Mouse (Mus musculus): ENCODE measurements around the gene Pdxk.
"Not testable (repeated sequence)": the region's sequence is repeated elsewhere in the genome, so short reads cannot be mapped to it uniquely, and the experiment has no call there.

Pdxk gene

DNA sequence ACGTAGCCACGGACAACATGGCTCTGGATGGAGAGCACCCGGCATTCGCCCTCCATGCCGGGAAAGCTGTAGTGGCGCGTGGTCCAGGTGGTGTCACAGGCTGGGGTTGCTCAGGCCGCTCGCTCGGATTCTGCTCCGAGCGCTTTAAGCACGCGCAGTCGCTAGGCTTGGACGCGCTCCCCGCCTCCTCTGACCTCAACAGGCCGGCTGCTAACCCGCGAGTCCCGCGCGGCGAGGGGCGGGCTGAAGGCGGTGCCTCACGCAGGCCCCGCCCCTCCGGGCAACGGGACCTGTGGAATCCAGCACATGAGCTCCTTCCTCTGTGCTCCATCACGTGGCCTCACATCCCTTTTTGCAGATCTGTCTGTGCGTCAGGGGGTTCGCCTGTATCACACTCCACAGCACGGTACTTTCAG is at the start of gene Pdxk:
Pdxk (minus strand) TSS at position 184 of the 416 bp plus-strand sequence.
- DNase-seq (ENCODE audit: extremely low read depth, insufficient read length, low spot score): peak; percentile 99

DNA sequence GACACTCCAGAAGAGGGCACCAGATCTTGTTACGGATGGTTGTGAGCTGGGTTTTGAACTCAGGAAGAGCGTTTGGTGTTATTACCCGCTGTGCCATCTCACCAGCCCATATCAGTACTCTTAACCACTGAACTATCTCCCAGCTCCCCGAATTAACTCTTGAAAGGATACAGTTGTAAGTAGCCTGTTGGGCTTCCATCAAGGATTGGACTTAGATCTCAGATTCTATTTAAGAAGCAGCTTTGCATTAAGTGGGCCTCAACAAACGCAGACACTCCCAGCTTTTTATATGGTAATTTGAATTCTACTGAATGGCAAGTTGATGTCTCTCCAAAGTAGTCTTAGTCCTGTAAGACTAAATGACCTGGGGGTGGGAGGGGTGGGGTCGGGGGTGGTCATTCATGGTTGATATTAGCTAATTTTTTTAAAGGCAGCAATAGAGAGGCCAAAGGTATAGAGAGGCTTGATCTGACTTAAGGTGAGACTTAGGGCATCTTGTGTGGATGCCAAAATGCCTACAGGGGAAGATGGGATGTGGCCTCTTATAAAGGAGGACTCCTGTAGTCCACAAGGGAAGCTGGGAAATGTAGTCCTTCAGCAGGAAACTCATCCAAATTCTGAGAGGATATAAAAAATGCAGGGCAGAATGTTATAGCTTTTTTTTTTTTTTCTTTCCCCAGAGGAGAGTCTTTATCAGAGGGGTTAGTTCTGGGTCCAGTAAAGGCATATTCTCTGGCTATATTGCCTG is 38.4 kb upstream of the Pdxk start:
- DNase-seq (ENCODE audit: extremely low read depth, insufficient read length, low spot score): no peak

DNA sequence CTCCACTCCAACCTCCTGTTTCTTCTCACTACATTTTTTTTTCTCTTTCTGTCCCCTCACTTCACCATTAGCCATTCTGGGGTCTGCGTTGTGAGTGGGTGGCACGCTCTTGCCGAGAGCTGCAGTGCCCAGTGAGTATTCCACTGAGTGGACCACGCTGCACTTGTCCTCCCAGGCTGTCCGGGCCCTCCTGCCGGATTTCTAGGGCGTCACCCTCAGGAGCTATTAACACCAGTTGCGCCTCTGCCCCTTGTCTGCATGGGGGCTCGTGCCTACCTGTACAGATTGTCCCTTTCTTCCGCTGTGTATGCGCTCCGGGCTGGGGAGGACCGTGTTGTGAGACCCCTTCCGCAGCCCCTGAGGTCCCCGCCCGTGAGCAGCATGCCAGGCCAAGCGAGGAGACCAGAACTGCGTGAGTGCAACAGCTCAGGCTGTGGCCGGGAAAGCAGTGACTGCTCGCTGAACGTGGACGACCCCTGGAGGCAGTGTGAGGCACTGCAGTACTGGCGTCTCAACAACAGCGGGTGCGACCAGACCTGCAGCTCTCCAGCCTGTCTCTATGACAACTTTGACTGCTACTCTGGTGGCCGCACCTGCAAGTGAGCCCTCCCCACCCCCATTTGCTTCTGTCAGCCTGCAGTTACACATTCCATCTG is 22.8 kb upstream of the Pdxk start:
- DNase-seq (ENCODE audit: extremely low read depth, insufficient read length, low spot score): peak; percentile 51

GRCm38 (mm10) chr10:78486871-78487270 is 22.1 kb upstream of the Pdxk start:
- DNase-seq (ENCODE audit: extremely low read depth, insufficient read length, low spot score): no peak

DNA sequence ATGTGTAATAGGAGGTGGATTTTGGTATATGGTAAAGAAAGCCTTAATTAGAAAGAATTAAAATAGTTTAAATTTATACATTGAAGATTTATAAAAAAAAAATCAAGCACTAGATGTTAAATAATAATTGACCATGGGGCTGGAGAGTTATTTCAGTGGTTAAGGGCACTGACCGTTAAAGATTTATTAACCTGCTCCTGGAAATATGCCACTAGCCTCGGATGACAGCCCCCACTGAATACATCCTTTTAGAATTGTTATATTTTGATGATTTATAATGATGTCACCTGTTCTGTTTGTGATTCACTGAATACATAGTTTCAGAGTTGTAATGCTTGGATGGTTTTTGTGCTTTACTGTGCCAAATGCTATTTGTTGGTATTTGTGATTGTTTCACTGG is 20.6 kb upstream of the Pdxk start:
- DNase-seq (ENCODE audit: extremely low read depth, insufficient read length, low spot score): not testable (repeated sequence)

DNA sequence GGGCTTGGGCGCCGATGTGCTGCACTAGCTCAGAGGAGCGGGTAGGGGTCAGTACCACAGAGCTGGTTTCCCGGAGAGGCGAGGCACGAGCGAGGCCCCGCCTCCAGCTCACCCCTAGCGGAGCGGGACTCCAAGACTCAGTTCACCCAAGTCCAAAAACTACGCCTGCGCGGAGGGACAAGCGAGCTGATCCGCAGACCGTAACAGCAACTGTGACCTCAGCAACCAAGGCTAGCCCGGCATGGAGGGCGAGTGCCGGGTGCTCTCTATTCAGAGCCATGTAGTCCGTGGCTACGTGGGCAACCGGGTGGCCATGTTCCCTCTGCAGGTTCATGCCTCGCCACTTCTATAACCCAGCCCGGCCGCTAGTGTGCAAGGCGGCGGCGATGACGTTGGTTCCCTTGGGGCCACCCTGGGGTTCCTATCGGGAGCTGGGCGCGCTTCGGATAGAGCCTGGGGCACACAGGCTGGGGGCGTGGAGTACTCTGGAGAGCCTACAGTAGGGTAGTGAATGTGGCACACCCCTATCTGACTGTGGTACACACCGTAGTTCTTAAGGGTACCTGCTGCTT is 17.2 kb upstream of the Pdxk start:
- DNase-seq (ENCODE audit: extremely low read depth, insufficient read length, low spot score): no peak

DNA sequence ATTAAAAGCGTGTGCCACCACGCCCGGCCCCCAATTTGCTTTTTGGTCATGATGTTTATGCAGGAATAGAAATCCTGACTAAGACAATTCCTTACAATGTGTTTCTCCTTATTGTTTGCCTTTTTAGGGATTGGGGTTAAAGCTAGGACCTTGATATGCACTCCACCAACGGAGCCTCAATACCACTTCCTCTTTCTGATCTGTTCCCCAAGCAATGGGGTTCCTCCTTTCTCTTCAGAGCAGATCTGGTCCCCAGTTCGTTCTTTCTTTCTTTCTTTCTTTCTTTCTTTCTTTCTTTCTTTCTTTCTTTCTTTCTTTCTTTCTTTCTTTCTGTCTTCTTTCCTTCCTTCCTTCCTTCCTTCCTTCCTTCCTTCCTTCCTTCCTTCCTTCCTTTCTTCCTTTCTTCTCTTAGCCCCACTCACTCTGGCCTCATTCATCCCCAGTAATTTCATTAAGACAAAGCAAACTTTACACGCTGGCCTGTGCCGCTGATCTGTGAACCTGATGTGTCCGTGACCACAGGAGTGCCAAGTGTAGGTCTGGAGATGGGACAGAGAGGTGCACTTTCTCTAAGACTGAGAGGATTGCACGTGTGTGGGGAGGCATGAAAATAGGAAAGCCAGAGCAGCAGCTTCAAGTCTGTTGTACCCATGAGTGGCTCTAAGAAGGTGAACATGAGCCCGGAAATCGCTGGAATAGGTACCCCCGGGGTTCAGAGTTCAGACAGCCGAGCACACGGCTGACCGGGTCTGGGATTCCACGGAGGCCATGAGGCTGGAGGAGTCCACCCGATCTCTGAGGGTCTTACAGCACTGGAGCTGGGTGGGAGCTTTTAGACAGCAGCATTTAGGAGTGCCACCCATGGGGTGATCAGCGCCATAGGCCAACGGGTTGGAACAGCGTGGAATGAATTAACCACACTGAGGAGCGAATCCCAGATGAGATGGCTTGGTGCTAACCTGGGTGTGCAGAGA is 16.5 kb upstream of the Pdxk start:
- DNase-seq (ENCODE audit: extremely low read depth, insufficient read length, low spot score): no peak

DNA sequence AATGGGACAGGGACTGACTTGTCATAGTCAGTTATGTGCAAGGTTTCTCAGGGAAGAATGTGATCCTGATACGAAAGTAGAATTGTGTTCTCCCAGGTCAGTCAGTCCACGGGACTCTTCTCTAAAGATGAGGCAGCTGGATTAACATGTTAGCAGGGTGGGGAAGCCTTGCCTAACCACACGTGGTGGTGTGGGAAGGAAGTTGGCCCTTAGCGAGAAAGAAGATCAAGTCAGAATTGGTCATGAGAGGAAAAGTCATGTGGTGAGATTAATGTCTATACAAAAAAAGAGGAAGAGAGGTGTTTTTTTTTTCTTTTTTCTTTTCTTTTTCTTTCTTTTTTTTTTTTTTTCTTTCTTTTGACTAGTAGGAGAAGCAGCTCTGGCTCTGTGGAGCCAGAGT is 12.0 kb upstream of the Pdxk start:
- DNase-seq (ENCODE audit: extremely low read depth, insufficient read length, low spot score): no peak

DNA sequence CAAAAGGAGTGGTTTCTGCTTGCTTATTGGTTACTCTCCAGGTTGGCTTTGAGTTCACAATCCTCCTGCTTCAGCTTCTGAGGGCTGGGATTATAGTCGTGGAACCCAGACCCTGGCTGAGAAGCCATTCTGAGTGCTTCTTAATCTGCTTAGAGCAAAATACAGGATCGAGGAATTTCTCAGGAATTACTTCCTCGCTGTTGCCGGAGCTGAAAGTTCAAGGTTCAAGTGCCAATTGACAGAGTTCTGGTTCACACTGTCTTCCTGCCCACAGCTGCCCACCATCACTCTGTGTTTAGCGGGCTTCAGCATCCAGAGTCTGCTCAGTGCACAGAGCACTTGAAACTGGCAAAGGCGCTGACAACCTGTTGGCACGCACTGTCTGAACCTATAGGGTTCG is 10.0 kb upstream of the Pdxk start:
- no peak for DNase-seq (ENCODE audit: extremely low read depth, insufficient read length, low spot score)

DNA sequence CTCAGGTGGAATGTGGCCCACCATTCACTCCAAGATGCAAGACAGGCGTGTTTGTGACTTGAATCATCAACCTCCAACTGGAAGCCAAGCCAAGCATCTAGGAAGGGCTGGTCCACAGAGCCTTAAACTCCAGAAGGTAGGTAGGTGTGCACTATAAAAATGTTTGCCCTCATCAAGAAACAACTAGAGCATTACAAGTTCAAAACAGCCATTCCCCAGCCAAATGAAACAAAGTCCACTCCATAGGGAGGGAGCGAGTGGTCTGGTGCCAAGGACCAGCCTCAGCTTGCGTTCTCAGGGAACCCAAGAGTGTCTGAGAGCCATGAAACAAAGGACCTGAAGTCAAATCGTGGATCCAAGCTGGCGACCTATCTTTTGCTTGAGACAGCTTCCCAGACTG is 8.7 kb upstream of the Pdxk start:
- DNase-seq (ENCODE audit: extremely low read depth, insufficient read length, low spot score): no peak

DNA sequence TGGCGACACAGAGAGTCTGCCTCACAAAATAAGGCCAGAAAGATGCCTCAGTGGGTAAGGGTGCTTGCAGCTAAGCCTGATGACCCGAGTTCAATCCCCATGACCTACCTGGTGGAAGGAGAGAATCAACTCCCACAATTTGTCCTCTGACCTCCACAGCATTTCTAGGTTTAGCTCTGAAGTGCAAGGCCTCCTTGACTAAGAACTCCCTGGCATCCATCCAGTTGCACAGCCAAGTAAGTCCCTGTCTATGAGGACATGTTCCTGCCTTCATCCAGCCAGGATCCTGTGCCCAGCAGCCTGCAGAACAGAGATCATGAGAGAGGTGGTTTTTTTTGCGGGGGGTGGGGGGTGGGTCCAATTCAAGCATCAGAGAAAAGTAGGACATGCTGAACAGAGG is 7.3 kb upstream of the Pdxk start:
- DNase-seq (ENCODE audit: extremely low read depth, insufficient read length, low spot score): no peak

DNA sequence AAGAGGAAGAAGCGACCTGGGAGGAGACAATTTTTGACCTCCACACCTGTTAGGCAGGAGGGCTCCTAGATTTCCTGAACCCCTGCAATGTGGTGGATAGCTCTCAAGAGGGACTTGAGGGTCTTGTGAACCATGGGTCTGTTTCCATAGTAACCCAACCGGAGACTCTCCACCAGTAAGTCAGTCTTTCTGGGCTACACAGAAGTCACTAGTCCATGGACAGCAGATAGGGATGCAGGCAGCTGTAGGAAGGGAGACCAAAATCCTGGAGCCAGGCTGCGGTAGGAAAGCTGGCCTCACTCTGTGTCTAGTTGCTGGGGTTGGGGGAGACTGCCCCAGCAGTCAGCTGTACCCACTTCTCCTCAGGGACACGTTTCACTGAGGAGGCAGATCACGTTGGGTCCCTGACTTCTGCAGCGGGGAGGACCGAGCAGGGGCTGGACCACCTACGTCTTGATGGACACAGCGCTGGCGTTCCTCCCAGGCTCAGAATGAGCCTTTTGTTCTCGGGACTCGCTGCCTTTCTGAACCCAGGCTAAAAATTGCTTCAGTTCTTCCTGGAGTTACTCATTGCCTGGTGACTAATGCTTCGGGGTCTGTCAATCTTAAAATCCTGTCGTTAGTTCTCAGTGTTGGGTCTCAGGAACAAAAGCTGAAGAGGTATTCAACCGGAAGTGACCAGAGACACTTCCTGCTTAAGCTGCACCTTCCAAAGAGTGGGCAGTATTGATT is 6.0 kb upstream of the Pdxk start:
- peak; percentile 71 for DNase-seq (ENCODE audit: extremely low read depth, insufficient read length, low spot score)

DNA sequence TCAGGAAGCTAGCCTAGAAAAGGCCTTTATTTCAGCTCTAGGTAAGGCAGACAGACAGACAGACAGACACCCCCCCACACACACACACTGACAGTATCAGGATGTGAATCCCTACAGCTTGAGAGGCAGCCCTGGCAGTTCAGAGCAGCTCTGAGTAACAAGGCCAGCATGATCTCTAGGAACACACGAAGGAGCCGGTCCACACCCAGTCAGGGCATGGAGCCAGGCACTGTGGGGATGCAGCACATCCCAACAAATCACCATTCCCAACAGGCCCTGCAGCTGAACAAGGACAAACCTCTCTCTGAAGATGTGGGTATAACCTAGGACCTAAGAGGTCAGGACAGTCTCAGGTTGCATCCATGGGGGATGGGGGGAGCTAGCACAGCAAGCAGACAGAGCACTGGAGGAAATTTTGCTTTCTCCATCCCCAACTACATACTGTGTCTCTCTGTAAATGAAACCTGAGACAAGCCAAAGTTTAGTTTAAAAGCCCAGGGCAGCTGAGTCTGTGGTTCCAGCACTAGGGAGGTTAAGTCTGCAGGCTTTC is 3.1 kb upstream of the Pdxk start:
- no peak for DNase-seq (ENCODE audit: extremely low read depth, insufficient read length, low spot score)

GRCm38 (mm10) chr10:78466647-78467046 is 1.9 kb upstream of the Pdxk start:
- DNase-seq (ENCODE audit: extremely low read depth, insufficient read length, low spot score): no peak

DNA sequence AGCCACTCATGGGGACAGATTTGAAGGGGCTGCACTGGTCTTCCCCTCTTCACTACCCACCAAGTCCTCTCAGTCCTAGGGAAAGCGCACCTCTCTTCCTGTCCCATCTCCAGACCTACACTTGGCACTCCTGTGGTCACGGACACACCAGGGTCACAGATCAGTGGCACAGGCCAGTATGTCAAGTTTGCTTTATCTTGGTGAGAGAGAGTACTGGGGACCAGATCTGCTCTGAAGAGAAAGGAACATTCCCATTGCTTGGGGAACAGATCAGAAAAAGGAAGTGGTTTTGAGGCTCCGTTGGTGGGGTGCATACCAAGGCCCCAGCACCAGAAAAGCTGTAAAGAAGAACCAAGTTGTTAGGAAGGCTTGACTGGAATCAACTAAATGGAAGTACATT is 697 bp upstream of the Pdxk start:
- no peak for DNase-seq (ENCODE audit: extremely low read depth, insufficient read length, low spot score)

GRCm38 (mm10) chr10:78464201-78464791 is 479 bp downstream of the Pdxk start:
- no peak for DNase-seq (ENCODE audit: extremely low read depth, insufficient read length, low spot score)

GRCm38 (mm10) chr10:78463769-78464167 is 1.0 kb downstream of the Pdxk start:
- no peak for DNase-seq (ENCODE audit: extremely low read depth, insufficient read length, low spot score)

GRCm38 (mm10) chr10:78462945-78463768 is 1.6 kb downstream of the Pdxk start:
- no peak for DNase-seq (ENCODE audit: extremely low read depth, insufficient read length, low spot score)

- DNase-seq (ENCODE audit: extremely low read depth, insufficient read length, low spot score): no peak
Measured at GRCm38 (mm10) chr10:78461767-78462166, 3.0 kb downstream of the Pdxk start.

Data from 3134 (cell line).